Mouse (Mus musculus) gastrocnemius, postnatal 25 days (tissue): ENCODE measurements around the gene Rln3. TPM values are rescaled to one million over a fixed set of nuclear protein-coding genes. Genes with fewer than 3 reads are reported as not detected.

ENCODE experiments used
- DNase-seq: peaks from one replicate; pipeline ENCODE4 v3.0.0; 2022
- long read RNA-seq, 2 experiments: library from polyadenylated mRNA; stranded (forward); transcript quantifications; one replicate each; pipeline ENCODE4 v2.0.0; 2021
- total RNA-seq, 2 experiments: library from RNA; stranded (reverse); gene quantifications; 1 replicate in 1 of 2; 2 replicates in 1 of 2; pipeline ENCODE4 v1.2.3; 2021

Gene Rln3
- not detected for total RNA-seq
- long read RNA-seq, experiment 1 = 0 reads
- long read RNA-seq, experiment 2 = 0 reads

DNA sequence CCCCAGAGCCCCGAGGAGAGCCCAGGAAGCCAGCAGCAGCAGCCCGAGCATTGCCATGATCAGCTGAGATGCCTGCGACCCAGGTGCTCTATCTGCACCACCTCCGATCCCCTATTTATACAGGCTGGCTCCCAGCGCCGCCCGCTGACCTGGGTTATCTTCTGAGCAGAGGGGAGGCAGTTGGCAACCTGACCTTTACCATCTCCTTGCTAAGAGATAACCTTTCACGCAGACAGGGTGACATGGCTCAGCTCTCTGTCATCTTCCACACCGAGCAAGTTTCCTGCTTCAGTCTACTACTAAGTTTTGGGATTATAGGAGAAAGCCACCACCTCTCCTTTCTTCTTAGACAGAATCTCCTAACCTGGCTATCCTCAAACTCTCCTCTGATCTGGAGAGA is at the start of gene Rln3:
Rln3 (minus strand) TSS at position 101 of the 400 bp plus-strand sequence.
- no peak for DNase-seq

- DNase-seq = no peak
These were observed 45.8 kb upstream of the Rln3 start for GRCm38 (mm10) chr8:84090585-84090984.

GRCm38 (mm10) chr8:84089277-84089676 is 44.5 kb upstream of the Rln3 start:
- no peak for DNase-seq

GRCm38 (mm10) chr8:84087821-84088220 is 43.0 kb upstream of the Rln3 start:
- DNase-seq = no peak

- no peak for DNase-seq
These were observed 42.4 kb upstream of the Rln3 start for GRCm38 (mm10) chr8:84087156-84087555.

GRCm38 (mm10) chr8:84084341-84085115 is 39.7 kb upstream of the Rln3 start:
- no peak for DNase-seq

- DNase-seq = peak; percentile 64
These were observed 39.0 kb upstream of the Rln3 start for GRCm38 (mm10) chr8:84083829-84084241.

DNA sequence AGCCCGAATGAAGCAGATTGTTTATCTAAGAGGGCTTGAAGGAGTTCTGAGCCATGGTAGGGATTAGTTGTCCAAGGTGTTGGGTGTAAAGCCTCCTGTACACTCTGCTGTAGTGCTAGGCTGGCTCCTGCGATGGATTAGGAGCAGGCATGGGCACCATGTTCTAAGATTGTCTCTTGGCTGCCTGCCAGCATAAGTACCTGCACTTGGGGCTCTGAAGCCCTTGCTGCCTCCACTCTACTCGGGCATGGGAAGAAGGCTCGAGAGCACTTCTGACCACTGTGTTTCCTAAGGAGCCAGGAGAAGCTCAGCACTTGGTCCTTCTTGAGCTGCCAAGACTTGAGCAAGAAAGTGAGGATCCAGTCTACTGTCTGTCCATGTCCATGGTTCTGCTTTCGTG is 34.4 kb upstream of the Rln3 start:
- no peak for DNase-seq

DNA sequence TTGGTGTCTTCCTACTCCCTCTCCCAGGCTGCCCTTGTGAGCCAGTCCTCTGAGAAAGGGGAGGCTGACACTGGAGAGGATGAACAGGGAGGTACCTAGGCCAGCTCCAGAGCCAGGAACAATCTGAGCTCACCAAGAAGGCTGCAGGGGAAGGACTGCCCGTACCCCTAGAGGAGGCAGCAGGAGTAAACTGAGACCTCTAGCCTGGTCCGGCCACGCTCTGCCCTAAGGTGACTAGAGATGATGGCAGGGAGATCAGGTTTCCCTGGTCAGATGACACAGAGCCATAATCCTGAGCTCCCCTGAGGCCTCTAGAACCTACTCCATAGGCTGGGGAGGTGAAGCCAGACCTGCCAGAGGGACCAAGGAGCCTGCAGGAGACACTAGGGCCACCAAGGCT is 32.0 kb upstream of the Rln3 start:
- DNase-seq = no peak

- DNase-seq = no peak
These were observed 31.6 kb upstream of the Rln3 start for GRCm38 (mm10) chr8:84076412-84076811.

GRCm38 (mm10) chr8:84073230-84073976 is 28.6 kb upstream of the Rln3 start:
- no peak for DNase-seq

DNA sequence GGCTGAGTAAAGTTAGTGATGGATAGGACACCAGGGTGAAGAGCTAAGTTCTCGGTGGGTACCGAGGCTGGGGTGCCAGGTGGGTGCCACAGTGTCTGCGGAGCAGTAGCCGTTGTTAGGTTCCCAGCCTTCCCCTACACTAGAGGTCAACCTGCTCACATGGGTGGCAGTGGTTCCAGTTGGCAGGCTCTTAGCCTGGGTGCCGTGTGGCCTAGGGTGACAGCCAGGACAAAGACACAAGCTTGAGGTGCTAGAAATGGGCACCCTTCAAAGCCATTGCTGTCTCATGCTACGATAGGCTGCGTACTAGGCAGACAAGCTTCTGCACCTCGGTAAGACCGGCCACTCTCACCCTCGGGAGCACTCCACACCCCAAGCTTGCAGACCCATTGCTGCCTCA is 27.5 kb upstream of the Rln3 start:
- DNase-seq = peak; percentile 18

DNA sequence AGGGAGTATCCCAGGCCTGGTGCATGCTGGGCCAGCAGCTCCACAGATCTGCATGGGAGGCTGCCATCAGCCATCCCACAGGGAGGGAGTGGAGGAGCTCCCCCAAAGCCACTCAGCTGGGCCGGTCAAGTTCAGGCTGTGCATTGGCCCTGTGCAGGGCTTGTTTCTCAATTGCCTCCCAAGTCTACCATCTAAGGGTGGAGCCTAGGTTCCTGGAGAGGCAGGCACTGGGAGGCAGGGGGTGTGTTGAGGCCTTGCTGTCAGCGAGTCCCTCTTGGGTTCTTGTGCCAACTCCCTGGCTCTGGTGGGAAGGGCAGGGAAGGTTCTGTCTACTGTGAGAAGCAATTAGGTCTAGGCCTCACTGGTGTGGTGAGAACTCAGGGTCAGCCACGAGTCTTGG is 27.1 kb upstream of the Rln3 start:
- peak; percentile 18 for DNase-seq

- peak; percentile 49 for DNase-seq
These were observed 25.9 kb upstream of the Rln3 start for GRCm38 (mm10) chr8:84070667-84071066.

GRCm38 (mm10) chr8:84070241-84070640 is 25.4 kb upstream of the Rln3 start:
- DNase-seq = no peak

DNA sequence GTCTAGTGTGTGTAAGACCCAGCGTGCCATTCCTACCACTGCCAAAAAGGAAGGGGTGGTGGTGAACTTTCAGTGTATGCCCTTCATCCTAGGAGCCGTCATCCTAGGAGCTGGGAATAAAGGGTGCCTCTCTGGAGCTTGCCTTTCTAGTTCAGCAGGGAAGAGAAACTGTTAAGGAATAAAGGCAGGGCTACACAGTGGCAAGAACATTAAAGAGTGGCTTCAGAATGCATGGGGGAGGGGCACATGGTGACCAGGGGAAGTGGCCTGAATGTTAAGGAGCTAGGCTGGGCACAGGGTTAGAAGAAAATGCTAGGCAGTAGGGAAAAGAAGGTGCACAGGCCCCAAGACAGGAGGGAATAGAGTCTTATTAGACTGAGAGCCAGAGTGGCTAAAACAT is 24.9 kb upstream of the Rln3 start:
- DNase-seq = no peak

DNA sequence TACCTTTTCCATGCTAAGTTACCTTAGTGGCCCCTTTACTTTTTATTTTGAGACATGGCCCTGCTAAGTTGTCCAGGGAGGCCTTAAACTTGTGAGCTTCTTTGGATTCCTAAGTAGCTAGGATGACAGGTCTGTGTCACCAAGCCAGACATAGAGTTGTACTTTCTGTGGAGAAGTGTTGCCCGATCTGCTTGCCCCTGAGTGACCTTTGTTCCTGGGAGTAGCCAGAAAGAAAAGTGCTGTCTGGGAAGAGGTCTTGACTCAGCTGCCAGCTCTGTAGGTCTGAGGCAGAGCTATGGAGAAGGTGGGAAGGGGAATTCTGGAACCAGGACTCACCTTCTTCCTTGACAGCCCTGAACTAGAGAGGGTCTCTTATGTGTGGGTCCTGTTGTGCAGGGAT is 24.4 kb upstream of the Rln3 start:
- DNase-seq = no peak

DNA sequence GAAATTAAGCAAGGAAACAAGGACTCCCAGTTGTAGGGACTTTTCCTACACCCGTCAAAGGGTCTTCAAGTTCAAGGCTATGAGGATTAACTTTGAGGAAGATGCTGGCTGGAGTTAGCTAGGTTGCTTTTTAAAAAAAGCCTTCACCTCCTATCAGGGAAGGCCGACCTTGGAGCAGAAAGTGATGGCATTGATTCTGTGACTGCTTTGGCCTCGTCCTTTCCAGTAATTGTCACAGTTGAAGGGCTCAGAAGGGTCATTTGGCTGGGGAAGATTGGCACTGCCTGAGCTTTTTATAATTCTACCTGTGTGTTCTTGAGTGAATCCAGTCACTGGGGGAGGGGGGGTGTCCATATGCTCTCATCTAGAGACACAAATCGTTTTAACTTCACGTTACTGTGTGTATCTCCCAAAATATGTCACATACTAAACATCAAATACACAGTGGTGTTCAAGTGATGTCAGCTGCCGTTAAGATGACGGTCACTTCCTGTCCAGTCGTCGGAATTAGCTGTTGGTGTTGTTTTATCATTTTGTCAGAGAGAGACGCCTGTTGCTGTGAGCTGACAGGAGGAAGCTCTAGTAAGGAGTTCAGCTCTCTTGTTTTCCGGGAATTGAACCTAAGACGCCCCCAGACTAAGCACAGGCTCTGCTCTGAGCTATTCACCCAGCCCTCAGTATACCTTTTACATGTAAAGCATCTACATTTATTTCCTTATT is 23.7 kb upstream of the Rln3 start:
- DNase-seq = no peak

- DNase-seq = no peak
These were observed 23.1 kb upstream of the Rln3 start for GRCm38 (mm10) chr8:84067911-84068310.

DNA sequence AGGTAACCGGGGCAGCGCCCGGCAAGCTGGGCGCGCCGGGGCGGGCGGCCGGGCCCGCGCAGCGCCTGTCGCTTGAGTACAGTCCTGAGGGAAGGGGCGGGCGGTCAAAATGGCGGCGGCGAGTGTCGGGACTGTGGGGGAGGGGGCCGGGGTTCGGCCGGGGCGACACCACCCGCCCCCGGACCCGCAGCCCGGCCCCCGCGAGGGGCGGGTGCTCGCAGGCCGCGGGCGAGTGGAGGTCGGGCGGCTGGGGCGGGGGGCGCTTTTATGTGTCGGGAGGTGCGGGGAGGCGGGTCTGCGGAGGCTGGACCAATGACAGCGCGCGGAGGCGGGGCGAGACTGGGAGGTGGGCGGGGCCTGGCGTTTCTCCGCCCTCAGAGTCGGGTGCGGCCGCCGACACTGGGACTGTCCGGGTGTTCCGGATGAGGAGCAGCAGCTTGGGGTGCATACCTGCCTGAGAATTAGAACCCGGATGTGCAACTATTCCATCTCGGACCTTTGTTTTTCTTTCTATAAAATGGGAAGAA is 22.3 kb upstream of the Rln3 start:
- DNase-seq = peak; percentile 92

DNA sequence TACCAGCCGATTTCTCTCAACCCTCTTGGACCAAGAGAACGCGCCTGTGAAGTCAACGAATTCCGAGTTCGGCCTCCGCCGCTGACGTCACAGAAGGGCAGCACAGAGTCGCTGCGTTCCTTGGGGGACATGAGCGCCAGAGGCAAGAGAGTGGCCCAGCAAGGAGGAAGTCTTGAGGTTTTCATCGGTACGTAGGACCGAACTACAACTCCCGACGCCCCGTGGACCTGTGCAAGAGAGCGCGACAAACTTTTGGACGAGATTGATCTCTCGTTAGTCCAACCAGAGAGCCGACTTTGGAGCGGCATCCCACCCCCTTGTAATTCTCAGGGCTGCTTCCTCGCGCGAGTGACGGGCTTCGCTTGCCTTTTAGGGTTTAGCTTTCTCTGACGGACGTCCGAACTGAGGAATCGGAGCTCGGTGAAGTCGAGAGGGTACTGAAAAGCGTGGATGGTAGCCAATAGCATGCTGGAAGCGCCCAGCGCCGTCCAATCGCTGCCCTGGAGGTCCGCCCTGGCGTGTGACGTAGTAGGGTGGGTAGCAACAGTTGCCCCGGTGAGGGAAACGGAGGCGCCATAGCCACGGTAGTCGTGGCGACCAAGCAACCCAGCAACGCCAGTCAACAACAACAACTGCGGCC is 21.6 kb upstream of the Rln3 start, which contains the start of gene Rfx1:
Rfx1 (plus strand) TSS at position 544 of the 640 bp plus-strand sequence.
- DNase-seq = peak; percentile 100

DNA sequence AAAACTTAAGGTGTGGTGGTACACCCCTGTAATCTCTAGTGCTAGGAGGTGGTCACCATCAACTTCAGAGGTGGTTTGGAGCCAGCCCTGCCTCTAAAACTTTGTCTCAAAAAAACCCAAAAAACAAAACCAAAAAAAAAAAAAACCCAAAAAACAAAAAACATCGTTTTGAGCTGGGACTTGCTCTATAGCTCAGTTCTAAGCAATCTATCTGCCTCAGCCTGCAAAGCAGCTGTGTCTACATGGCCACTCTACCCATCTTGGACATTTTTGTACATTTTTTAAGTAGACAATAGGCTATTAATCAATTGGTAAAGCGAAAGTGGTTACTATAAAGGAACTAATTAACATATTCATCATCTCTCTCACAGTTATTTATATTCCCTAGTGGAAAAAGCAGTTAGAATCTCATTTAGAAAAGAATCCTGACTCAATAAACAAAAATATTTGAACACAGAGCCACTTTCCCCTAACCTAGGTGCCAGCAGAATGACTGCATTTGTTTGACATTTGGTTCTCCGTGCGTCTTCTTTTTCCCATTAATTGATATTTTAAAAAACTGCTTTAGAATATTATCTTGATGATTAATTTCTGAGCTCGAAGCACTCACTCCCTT is 20.8 kb upstream of the Rln3 start:
- no peak for DNase-seq
